Mouse (Mus musculus): ENCODE results near the gene Aspg. TPM values are rescaled to one million over a fixed set of nuclear protein-coding genes. Genes with fewer than 3 reads are reported as not detected.

Aspg gene
- polyA plus RNA-seq, 1 experiment from 2014 or later, result 2.2 TPM

- H3K36me3 ChIP-seq (ENCODE audit: control insufficient read depth, insufficient read depth, low read length), result no peaks in the 10 kb centered on the region; the same call in 1 of the 2 replicates
- WGBS, result 16% methylated on average over 20 of the region's 20 CpGs
- ATAC-seq, result no peak
- 0 out of 2 replicates have a peak overlapping the region, but pooled peaks have one; percentile 6 for H3K4me2 ChIP-seq (ENCODE audit: low read length)
- H3K4me3 ChIP-seq (ENCODE audit: low read length), result no peak overlapping the region
- H3K9me3 ChIP-seq (ENCODE audit: control insufficient read depth, low read length), result no peaks in the 10 kb centered on the region
- H3K27ac ChIP-seq (ENCODE audit: low read depth, low read length), result peak overlapping the region; percentile 45
- H3K4me1 ChIP-seq (ENCODE audit: control insufficient read depth, insufficient read depth, low read depth, low read length), result peaks cover 18% of the 10 kb centered on the region
- no peaks in the 10 kb centered on the region for H3K27me3 ChIP-seq (replicated peaks; ENCODE audit: control insufficient read depth, insufficient read depth, low read length)
- no peak overlapping the region for H3K9ac ChIP-seq (ENCODE audit: low read depth, low read length)
These were observed 64.4 kb downstream of the Aspg start for GRCm38 (mm10) chr12:112170671-112171574.

GRCm38 (mm10) chr12:112171657-112172056 lies 65.2 kb downstream of the Aspg start:
- H3K9ac ChIP-seq (ENCODE audit: low read depth, low read length), result no peak overlapping the region
- H3K4me1 ChIP-seq (ENCODE audit: control insufficient read depth, insufficient read depth, low read depth, low read length), result peaks cover 18% of the 10 kb centered on the region
- no peak overlapping the region for H3K27ac ChIP-seq (ENCODE audit: low read depth, low read length)
- peaks cover 2% of the 10 kb centered on the region; the same call in 1 of the 2 replicates for H3K36me3 ChIP-seq (ENCODE audit: control insufficient read depth, insufficient read depth, low read length)
- no peaks in the 10 kb centered on the region for H3K27me3 ChIP-seq (replicated peaks; ENCODE audit: control insufficient read depth, insufficient read depth, low read length)
- no peak overlapping the region for H3K4me2 ChIP-seq (ENCODE audit: low read length)
- WGBS, result 100% methylated on average over 1 of the region's 1 CpGs
- no peak for ATAC-seq
- H3K9me3 ChIP-seq (ENCODE audit: control insufficient read depth, low read length), result no peaks in the 10 kb centered on the region
- no peak overlapping the region for H3K4me3 ChIP-seq (ENCODE audit: low read length)

- ATAC-seq, result no peak
- no peak overlapping the region for H3K27ac ChIP-seq (ENCODE audit: low read depth, low read length)
- peaks cover 18% of the 10 kb centered on the region for H3K4me1 ChIP-seq (ENCODE audit: control insufficient read depth, insufficient read depth, low read depth, low read length)
- no peak overlapping the region for H3K4me3 ChIP-seq (ENCODE audit: low read length)
- WGBS, result 69% methylated on average over 8 of the region's 8 CpGs
- H3K4me2 ChIP-seq (ENCODE audit: low read length), result no peak overlapping the region
- peaks cover 2% of the 10 kb centered on the region; the same call in 1 of the 2 replicates for H3K36me3 ChIP-seq (ENCODE audit: control insufficient read depth, insufficient read depth, low read length)
- H3K9me3 ChIP-seq (ENCODE audit: control insufficient read depth, low read length), result no peaks in the 10 kb centered on the region
- no peaks in the 10 kb centered on the region for H3K27me3 ChIP-seq (replicated peaks; ENCODE audit: control insufficient read depth, insufficient read depth, low read length)
- no peak overlapping the region for H3K9ac ChIP-seq (ENCODE audit: low read depth, low read length)
These were observed 65.7 kb downstream of the Aspg start for GRCm38 (mm10) chr12:112172214-112172613.

MicroRNAs encoded within 50 kb of the gene (microRNA counts, 519-probe panel; counts per million panel counts)
- 2,287 counts per million, percentile 52 among the panel's probes with 10 or more counts for microRNA mmu-miR-203

Small RNAs within 50 kb of the gene (microRNA-seq; reads per million reads assigned to microRNA genes)
- gene Mir203 (618 reads per million, percentile 72 among the genes with 10 or more reads in this experiment), gene Mir3073a (not detected), gene Mir3073b (not detected)

Other genes starting within 250 kb of the Aspg start
- gene Ppp1r13b, start 198.6 kb upstream of the Aspg start, polyA plus RNA-seq (2015; fragmentation: Nextera tagmentation; extraction: Ambion mirVana), result 17.9 and 36.4 TPM in 2 replicates
- 694 and 757 TPM in 2 replicates for gene Atp5mpl, start 139.7 kb upstream of the Aspg start, polyA plus RNA-seq (2015; fragmentation: Nextera tagmentation; extraction: Ambion mirVana)
- gene Tdrd9, start 135.1 kb upstream of the Aspg start, polyA plus RNA-seq (2015; fragmentation: Nextera tagmentation; extraction: Ambion mirVana), result 0.24 and 0.29 TPM in 2 replicates
- gene Rd3l, start 125.4 kb upstream of the Aspg start, polyA plus RNA-seq (2015; fragmentation: Nextera tagmentation; extraction: Ambion mirVana), result not detected in 2 replicates
- gene Kif26a, start 39.5 kb downstream of the Aspg start, polyA plus RNA-seq (2015; fragmentation: Nextera tagmentation; extraction: Ambion mirVana), result 2.5 and 3.8 TPM in 2 replicates

Data from hindbrain, embryonic 16.5 days (tissue).